Mouse (Mus musculus) myocyte (in vitro differentiated cells): ENCODE data around the gene Cep152.

ENCODE experiments used
- CEBPB ChIP-seq: IDR thresholded peaks from 2 replicates; pipeline ENCODE4 v1.6.1; 2011; ENCODE audit warnings: mild to moderate bottlenecking, moderate library complexity; ENCODE audit not compliant: poor library complexity, insufficient read depth, severe bottlenecking
- E2F4 ChIP-seq: IDR thresholded peaks from one replicate; pipeline ENCODE4 v1.6.1; 2011; ENCODE audit warnings: mild to moderate bottlenecking, control low read depth, moderate library complexity; ENCODE audit not compliant: insufficient read depth
- MAX ChIP-seq: IDR thresholded peaks from one replicate; pipeline ENCODE4 v1.6.1; 2011; ENCODE audit warnings: low read depth, mild to moderate bottlenecking, control low read depth
- MYOD1 ChIP-seq, 3 experiments: IDR thresholded peaks; one replicate each; pipeline ENCODE4 v1.6.1; 2011; ENCODE audit warnings: control low read depth in 2 of 3, low read depth in 2 of 3, mild to moderate bottlenecking in 2 of 3, moderate library complexity in 1 of 3; ENCODE audit not compliant: insufficient read length in 2 of 3, control insufficient read depth in 1 of 3
- MYOG ChIP-seq, 3 experiments: IDR thresholded peaks; one replicate each; pipeline ENCODE4 v1.6.1; 2011; ENCODE audit warnings: control low read depth in 2 of 3, low read depth in 2 of 3, mild to moderate bottlenecking in 2 of 3; ENCODE audit not compliant: insufficient read length in 2 of 3, control insufficient read depth in 1 of 3, insufficient read depth in 1 of 3
- POLR2A ChIP-seq: IDR thresholded peaks from one replicate; pipeline ENCODE4 v1.6.1; 2011; ENCODE audit warnings: low read depth, mild to moderate bottlenecking, control low read depth, moderate library complexity; ENCODE audit not compliant: insufficient read length
- POLR2AphosphoS2 ChIP-seq: IDR thresholded peaks from one replicate; pipeline ENCODE4 v1.6.1; 2011; ENCODE audit warnings: low read depth, control low read depth; ENCODE audit not compliant: insufficient read length
- REST ChIP-seq: IDR thresholded peaks from one replicate; pipeline ENCODE4 v1.6.1; 2011; ENCODE audit warnings: mild to moderate bottlenecking, control low read depth, moderate library complexity; ENCODE audit not compliant: insufficient read depth, insufficient read length
- SRF ChIP-seq: IDR thresholded peaks from one replicate; pipeline ENCODE4 v1.6.1; 2011; ENCODE audit warnings: low read depth; ENCODE audit not compliant: control insufficient read depth, insufficient read length
- TCF12 ChIP-seq: IDR thresholded peaks from one replicate; pipeline ENCODE4 v1.6.1; 2011; ENCODE audit warnings: mild to moderate bottlenecking, control low read depth; ENCODE audit not compliant: poor library complexity, insufficient read depth, severe bottlenecking
- TCF3 ChIP-seq: IDR thresholded peaks from one replicate; pipeline ENCODE4 v1.6.1; 2011; ENCODE audit warnings: low read depth, control low read depth; ENCODE audit not compliant: insufficient read length
- USF1 ChIP-seq: IDR thresholded peaks from one replicate; pipeline ENCODE4 v1.6.1; 2011; ENCODE audit warnings: low read depth, mild to moderate bottlenecking, control low read depth, moderate library complexity

DNA sequence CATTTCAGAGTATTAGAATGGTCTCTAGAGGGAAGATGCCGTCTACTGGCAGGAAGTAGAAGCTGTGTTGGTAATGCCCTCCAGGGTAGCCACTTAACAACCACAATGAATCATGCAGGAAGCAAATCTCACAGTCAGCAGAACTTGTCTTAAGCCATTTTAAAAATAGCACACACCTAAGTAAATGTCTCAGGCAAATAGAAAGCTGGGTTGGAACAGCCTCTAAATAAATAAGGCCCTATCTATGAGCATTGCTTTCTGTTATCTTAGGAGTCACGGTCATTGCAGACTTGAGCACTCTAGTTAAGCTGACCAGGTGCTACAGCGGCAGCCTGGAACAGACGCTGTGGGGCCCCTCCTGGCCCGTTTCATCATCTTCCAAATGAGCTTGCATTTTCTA is 42.3 kb upstream of the Cep152 start:
- TF ChIP-seq POLR2A, result no peak
- no peak for TF ChIP-seq MAX
- no peak for TF ChIP-seq TCF12
- TF ChIP-seq REST, result no peak
- no peak for TF ChIP-seq E2F4
- TF ChIP-seq CEBPB, result no peak
- TF ChIP-seq POLR2AphosphoS2, result no peak
- TF ChIP-seq USF1, result no peak
- TF ChIP-seq MYOD1 (IDR thresholded peaks at IDR 0.05; ENCODE audit: control insufficient read depth in 1 of 3, insufficient read length in 2 of 3, low read depth in 2 of 3), result peak in 1 of 3 experiments; percentile 19
- no peak for TF ChIP-seq TCF3
- TF ChIP-seq MYOG (IDR thresholded peaks at IDR 0.05; ENCODE audit: control insufficient read depth in 1 of 3, insufficient read depth in 1 of 3, insufficient read length in 2 of 3, low read depth in 2 of 3), result no peak
- TF ChIP-seq SRF, result no peak
